Mouse (Mus musculus): ENCODE data around the gene Hoxb5.
A peak's percentile ranks its signal among the peaks of the same experiment; 100 is the strongest.

Hoxb5 gene

GRCm38 (mm10) chr11:96272024-96272921 is 30.9 kb upstream of the Hoxb5 start:
- DNase-seq, result no peak

GRCm38 (mm10) chr11:96274428-96274827 is 28.7 kb upstream of the Hoxb5 start:
- no peak for DNase-seq

DNA sequence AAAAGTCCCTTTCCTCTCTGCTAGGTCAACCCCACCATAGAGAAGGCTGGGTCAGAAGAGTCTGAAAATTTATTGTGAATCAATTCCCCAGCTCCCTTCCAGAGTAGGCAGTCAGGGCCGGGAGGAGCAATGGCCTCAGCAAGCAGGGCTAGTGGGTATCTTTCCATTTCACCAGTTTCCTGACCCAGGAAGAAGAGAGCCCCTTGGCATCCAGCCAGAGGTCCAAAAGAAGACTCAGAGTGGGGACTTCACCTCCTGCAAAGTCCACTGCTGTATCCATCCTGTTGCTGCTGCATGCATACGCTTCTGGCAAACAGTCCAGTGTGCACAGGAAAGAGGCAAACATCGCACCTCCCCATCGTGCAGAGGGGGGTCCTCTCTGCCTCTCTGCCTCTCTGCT is 27.2 kb upstream of the Hoxb5 start:
- DNase-seq, result no peak

DNA sequence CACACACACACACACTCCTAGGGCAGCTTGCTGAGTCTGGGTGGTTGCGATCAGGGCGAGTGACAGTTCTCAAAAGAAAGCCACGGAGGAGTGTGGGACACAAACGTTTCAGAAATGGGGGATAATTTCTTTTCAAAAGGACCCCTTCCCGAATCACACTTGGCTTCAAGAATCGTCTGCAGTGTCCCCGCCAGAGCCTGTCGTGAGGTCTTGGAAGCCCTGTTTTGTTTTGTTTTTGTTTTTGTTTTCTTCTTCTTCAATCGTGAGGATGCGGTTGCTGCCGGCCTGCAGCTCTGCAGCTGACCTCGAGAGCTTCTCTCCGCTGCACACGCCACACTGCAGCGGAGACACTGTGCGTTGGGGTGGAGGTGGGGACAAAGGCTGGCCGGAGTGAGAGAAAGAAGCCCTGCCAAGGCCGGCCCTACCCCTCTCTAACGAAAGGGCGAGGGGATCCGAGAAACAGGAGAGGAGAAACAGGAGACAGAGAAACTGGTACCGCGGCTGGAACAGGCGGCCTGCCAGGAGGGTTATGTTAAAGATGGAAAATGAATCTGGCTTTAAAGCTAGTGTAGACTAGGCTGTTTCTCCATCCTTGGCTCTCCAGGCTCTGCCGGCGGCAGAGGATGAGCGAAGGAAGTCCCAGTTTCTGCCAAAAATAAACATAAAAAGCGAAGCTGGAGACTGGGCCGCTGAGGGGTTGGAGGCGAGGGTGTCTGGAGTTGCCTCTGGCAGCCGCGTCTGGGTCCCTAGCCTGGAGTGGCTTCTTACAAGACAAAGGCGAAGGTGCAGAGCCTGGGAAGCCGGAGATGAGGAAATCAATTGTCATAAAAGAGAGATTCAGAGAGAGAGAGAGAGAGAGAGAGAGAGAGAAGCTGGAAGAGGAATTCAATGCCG is 25.7 kb upstream of the Hoxb5 start:
- no peak for DNase-seq

GRCm38 (mm10) chr11:96278324-96278723 is 24.8 kb upstream of the Hoxb5 start:
- no peak for DNase-seq

DNA sequence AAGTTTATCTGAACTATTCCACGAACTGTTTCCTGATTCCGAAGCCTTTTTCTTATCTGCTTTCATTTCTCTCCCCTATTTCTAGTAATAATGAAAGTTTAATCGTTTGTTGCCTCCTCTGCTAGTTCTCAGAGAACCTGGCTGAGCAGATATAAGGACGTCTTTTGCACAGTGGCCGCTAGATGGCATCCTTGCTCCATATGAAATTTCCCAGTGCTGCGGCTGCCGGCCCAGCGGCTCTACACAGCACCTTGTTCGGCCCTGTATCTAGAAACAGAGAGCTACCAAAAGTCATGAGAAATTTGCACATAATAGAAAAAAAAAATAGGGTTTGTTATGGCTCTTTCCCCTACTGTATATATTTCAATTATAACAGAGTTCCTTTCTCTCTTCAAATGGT is 24.4 kb upstream of the Hoxb5 start:
- DNase-seq, result peak; percentile 77

- no peak for DNase-seq
Observed at GRCm38 (mm10) chr11:96279421-96280233, 23.5 kb upstream of the Hoxb5 start.

GRCm38 (mm10) chr11:96280399-96281378 is 22.4 kb upstream of the Hoxb5 start:
- DNase-seq, result no peak

GRCm38 (mm10) chr11:96281396-96281795 is 21.7 kb upstream of the Hoxb5 start:
- DNase-seq, result no peak

DNA sequence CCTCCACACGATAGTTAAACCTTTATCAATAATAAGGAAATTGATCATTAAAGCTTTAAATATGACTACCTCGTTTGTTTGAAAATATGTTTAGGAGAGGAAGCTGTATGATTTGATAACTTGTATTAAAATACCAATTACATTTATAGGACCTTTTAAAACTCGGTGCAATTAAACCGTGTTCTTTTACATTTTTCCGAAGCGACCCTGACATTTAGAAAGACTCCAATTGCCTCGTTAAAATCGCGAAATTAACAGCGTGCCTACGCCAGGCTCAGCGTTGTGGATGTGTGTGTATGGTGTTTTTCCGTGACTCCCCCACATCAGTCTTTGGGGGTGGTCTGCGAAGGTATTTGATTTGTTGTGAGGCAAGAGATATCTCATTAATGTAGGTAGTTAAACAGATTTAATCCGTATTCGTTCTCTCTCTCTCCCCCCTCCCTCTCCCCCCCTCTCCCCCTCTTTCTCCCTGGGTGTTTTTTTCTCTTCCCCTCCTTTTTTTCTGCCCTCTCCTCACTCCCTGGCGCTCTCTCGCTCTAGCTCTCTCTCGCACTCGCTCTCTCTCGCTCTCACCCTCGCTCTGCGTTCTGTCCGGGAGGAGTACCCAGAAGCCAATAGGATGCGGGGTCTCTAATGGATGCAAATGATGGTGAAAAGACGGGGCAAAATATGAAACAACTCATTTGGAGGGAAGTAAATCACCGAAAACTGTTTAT is 21.1 kb upstream of the Hoxb5 start, which contains the start of gene Hoxb8:
Hoxb8 (plus strand) TSS at position 51 of the 716 bp plus-strand sequence.
- DNase-seq, result no peak

DNA sequence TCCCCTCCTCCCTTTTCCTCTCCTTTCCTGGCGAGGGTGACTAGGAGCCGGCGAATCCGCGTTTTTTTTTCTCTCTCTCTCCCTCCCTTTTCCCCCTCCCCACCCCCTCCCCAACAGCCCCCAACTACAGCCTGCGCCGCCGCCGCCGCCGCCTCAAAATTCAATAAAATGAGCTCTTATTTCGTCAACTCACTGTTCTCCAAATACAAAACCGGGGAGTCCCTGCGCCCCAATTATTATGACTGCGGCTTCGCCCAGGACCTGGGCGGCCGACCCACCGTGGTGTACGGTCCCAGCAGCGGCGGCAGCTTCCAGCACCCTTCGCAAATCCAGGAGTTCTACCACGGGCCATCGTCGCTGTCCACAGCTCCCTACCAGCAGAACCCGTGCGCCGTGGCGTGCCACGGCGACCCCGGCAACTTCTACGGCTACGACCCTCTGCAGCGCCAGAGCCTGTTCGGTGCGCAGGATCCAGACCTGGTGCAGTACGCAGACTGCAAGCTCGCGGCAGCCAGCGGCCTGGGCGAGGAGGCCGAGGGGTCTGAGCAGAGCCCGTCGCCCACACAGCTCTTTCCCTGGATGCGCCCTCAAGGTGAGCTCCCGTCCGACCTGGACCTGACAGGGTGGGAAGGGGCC is 20.2 kb upstream of the Hoxb5 start:
- no peak for DNase-seq

GRCm38 (mm10) chr11:96284041-96284749 is 18.9 kb upstream of the Hoxb5 start:
- DNase-seq, result no peak

DNA sequence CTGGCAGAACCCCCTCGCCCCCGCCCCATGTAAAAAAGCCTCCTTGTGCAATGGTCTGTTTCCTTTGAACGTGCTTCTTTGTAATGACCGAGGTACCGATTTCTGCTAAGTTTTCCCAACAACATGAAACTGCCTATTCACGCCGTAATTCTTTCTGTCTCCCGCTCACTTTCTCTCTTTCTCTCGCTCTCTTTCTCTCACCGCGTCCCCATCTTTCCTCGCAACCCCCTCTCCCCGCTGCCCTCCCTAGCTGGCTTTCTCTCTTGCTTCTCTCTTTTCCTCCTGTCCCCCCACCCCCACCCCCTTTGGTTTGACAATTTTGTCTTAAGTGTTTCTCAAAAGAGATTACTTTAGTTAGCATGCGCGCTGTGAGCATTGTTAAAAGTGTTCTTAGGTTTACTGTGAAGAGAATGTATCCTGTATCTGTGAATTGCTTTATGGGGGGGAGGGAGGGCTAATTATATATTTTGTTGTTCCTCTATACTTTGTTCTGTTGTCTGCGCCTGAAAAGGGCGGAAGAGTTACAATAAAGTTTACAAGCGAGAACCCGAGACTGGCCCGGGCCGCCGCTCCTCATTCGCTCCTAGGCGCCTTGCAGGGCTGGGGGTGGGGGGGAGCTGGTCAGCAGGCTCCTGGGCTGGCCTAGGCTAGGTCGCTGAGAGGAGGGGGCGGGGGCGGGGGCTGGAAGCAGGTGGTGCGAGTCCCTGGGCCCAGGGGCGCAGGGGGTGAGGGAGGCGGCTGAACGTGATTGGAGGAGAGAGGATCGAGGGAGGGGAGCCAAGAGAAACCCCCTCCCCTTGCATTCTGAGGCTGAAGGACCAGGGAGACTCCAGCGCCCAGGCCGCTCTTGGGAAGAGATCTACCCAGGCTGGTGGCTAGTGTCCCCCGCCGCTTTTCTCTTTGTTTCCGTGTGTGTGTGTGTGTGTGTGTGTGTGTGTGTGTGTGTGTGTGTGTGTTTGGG is 18.1 kb upstream of the Hoxb5 start:
- no peak for DNase-seq

DNA sequence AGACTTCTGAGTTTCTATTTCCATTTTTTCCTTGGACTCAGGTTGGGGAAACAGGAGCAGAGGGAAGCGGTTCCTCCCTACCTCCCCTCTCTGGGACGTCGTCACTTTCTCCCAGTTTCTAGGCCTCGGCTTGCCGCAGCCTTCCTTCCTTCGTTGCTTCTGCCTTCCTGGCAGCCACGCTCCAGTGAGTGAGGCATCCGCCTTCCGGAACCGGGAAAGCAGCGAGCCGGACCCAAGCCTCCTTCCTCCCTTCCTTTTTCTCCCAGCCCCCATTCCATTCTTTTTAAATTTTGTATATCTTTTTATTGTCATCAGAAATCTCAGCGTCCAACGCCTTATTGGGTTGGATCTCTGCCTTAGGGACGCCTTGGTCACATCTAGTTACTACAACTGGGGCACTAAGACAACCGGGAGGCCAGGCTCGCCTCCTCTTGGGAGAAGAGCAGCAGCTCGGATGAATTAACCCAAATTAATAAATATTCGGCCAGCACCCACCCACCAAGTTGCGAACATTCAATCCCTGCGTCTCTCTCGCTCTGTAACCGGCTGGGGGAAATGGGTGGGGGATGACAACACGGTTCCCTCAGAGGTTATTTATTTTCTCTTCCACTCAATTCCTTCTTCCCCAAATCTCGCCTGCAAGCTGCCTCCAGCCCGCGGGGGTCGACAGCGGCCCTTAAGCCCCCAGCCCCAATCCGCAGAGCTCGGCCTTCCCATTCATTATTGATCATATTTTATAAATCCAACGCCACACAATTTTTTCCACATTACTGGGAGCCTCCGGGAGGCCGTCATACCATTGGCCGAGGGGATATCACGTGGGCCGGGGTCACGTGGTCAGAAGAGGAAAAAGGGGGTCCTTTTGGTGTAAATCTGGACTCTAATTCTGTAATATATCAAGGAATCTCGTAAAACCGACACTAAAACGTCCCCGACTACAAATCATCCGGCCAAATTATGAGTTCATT is 17.1 kb upstream of the Hoxb5 start, which contains the start of gene Hoxb7:
Hoxb7 (plus strand) TSS at position 853 of the 968 bp plus-strand sequence.
- DNase-seq, result no peak

- no peak for DNase-seq
Observed at GRCm38 (mm10) chr11:96286739-96287385, 16.3 kb upstream of the Hoxb5 start.

DNA sequence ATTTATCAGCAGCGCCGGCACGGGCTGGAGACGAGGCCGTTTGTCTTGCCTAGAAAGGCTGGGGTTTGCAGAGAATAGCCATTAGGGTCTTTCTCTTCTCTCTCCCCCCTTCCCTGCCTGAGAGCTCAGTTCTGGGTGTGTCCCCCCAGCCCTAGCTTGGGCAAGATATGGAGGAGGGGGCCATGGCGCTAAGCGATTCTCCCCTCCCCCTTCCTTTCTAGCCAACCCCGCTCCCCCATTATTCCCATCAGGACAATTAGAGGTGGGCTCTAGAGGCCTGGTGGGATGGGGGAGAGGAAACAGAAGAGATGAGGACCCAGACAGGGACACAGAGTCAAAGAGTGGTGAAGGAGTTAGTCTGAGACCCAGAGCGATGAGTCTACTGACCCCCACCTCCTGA is 15.7 kb upstream of the Hoxb5 start:
- no peak for DNase-seq

Measured in cerebellum, adult 11 months (tissue).